Mouse (Mus musculus) gastrocnemius, adult 2 months (tissue): ENCODE results near the gene Wdr47. TPM values are rescaled to one million over a fixed set of nuclear protein-coding genes. Genes with fewer than 3 reads are reported as not detected.
"Not testable (repeated sequence)": the region's sequence is repeated elsewhere in the genome, so short reads cannot be mapped to it uniquely, and the experiment has no call there.

Source experiments
- DNase-seq: peaks from one replicate; pipeline ENCODE4 v3.0.0; 2022
- H3K27ac ChIP-seq: fragments of 200-600 bp; 2 replicates; pipeline ENCODE4 v1.8.1; 2022; ENCODE audit warnings: mild to moderate bottlenecking
- H3K4me3 ChIP-seq: fragments of 200-600 bp; 2 replicates; pipeline ENCODE4 v1.8.1; 2022; ENCODE audit warnings: mild to moderate bottlenecking, moderate library complexity
- CTCF ChIP-seq: fragments of 200-600 bp; IDR thresholded peaks from 2 replicates; pipeline ENCODE4 v1.8.1; 2022; ENCODE audit warnings: antibody characterized with exemption, mild to moderate bottlenecking, moderate library complexity
- intact Hi-C: fragments of 180-260 bp; cut with DNase I; formaldehyde crosslinking; loops from one replicate; pipeline ENCODE4 v1.15.1; 2025
- long read RNA-seq, 2 experiments: library from polyadenylated mRNA; stranded (forward); transcript quantifications; one replicate each; pipeline ENCODE4 v2.0.0; 2021
- total RNA-seq, 2 experiments: library from RNA; stranded (reverse); gene quantifications; 2 replicates each; pipeline ENCODE4 v1.2.3; 2021

The Wdr47 gene
- total RNA-seq, result 1 to 10 TPM; 4.9 to 6.3 TPM
- long read RNA-seq, experiment 1, full-length matches to known transcripts, result 5 of 7 reads
- long read RNA-seq, experiment 1, partial matches to known transcripts, result 0 of 7 reads
- long read RNA-seq, experiment 1, other reads (novel, unspliced or antisense), result 2 of 7 reads
- long read RNA-seq, experiment 2, full-length matches to known transcripts, result 6 of 9 reads
- long read RNA-seq, experiment 2, partial matches to known transcripts, result 0 of 9 reads
- long read RNA-seq, experiment 2, other reads (novel, unspliced or antisense), result 3 of 9 reads

- TF ChIP-seq CTCF, result peak; percentile 29
- H3K4me3 ChIP-seq, result peak within 1 kb of the TSS; percentile 85
- DNase-seq, result peak; percentile 98
- intact Hi-C loops, result no loop called here
- H3K27ac ChIP-seq, result peak within 1 kb of the TSS; percentile 90
Observed at GRCm38 (mm10) chr3:108590786-108591529, at the start of gene Wdr47. Wdr47 (plus strand) TSS chr3:108591279.

- DNase-seq, result no peak
- intact Hi-C loops, result no loop called here
- TF ChIP-seq CTCF, result no peak
- no peak overlapping the region for H3K27ac ChIP-seq
- H3K4me3 ChIP-seq, result no peak overlapping the region
Observed at GRCm38 (mm10) chr3:108542299-108542698, 48.8 kb upstream of the Wdr47 start.

- DNase-seq, result no peak
- TF ChIP-seq CTCF, result no peak
- intact Hi-C loops, result loop anchor here (2.0 kb wide), 1 partner anchor 109 kb away; the partner anchor contains the start of gene Sars
- peak overlapping the region; percentile 91 for H3K27ac ChIP-seq
- peak overlapping the region; percentile 84 for H3K4me3 ChIP-seq
Observed at GRCm38 (mm10) chr3:108554111-108554561, 36.9 kb upstream of the Wdr47 start.

GRCm38 (mm10) chr3:108554587-108555312 is 36.3 kb upstream of the Wdr47 start:
- Histone ChIP-seq H3K27ac (peak overlapping the region; percentile 91), H3K4me3 (peak overlapping the region; percentile 84)
- DNase-seq, result peak; percentile 92
- intact Hi-C loops, result loop anchor here (2.0 kb wide), 1 partner anchor 110 kb away; the partner anchor contains the start of gene Sars
- peak; percentile 94 for TF ChIP-seq CTCF

- TF ChIP-seq CTCF, result no peak
- no peak overlapping the region for H3K4me3 ChIP-seq
- no peak for DNase-seq
- H3K27ac ChIP-seq, result no peak overlapping the region
- intact Hi-C loops, result no loop called here
Observed at GRCm38 (mm10) chr3:108557888-108558287, 33.2 kb upstream of the Wdr47 start.

GRCm38 (mm10) chr3:108562133-108562730 is 28.8 kb upstream of the Wdr47 start, which contains the start of gene Tmem167b:
Tmem167b (minus strand) TSS chr3:108562466.
- TF ChIP-seq CTCF, result no peak
- peak; percentile 97 for DNase-seq
- peak within 1 kb of the TSS; percentile 98 for H3K4me3 ChIP-seq
- H3K27ac ChIP-seq, result peak within 1 kb of the TSS; percentile 99
- intact Hi-C loops, result loop anchor here (2.0 to 5.0 kb wide), 3 partner anchors 90 to 161 kb away; partner anchors contain the start of gene Clcc1

GRCm38 (mm10) chr3:108562777-108563271 is 28.3 kb upstream of the Wdr47 start:
- TF ChIP-seq CTCF, result no peak
- peak overlapping the region; percentile 99 for H3K27ac ChIP-seq

GRCm38 (mm10) chr3:108563309-108563708 is 27.8 kb upstream of the Wdr47 start:
- intact Hi-C loops, result loop anchor here (2.0 to 5.0 kb wide), 3 partner anchors 89 to 163 kb away; partner anchors contain the start of gene Clcc1
- peak; percentile 81 for DNase-seq

More at GRCm38 (mm10) chr3:108562777-108563271, 28.3 kb upstream of the Wdr47 start:
- no peak for DNase-seq
- intact Hi-C loops, result loop anchor here (2.0 to 5.0 kb wide), 3 partner anchors 89 to 162 kb away; partner anchors contain the start of gene Clcc1
- H3K4me3 ChIP-seq, result peak overlapping the region; percentile 98

GRCm38 (mm10) chr3:108567990-108568877 is 22.8 kb upstream of the Wdr47 start:
- H3K27ac ChIP-seq, result no peak overlapping the region
- TF ChIP-seq CTCF, result no peak
- intact Hi-C loops, result no loop called here

More at GRCm38 (mm10) chr3:108563309-108563708, 27.8 kb upstream of the Wdr47 start:
- peak overlapping the region; percentile 99 for H3K27ac ChIP-seq
- H3K4me3 ChIP-seq, result peak overlapping the region; percentile 98
- TF ChIP-seq CTCF, result peak; percentile 85

GRCm38 (mm10) chr3:108569636-108570035 is 21.4 kb upstream of the Wdr47 start:
- H3K4me3 ChIP-seq, DNase-seq, H3K27ac ChIP-seq, intact Hi-C loops: not testable (repeated sequence)

More at GRCm38 (mm10) chr3:108567990-108568877, 22.8 kb upstream of the Wdr47 start:
- no peak overlapping the region for H3K4me3 ChIP-seq
- DNase-seq, result no peak

- Histone ChIP-seq H3K4me3 (peak overlapping the region; percentile 76), H3K27ac (peak overlapping the region; percentile 92; the same call in 1 of the 2 replicates)
- intact Hi-C loops, result no loop called here
- no peak for TF ChIP-seq CTCF
- no peak for DNase-seq
Observed at GRCm38 (mm10) chr3:108570813-108571212, 20.3 kb upstream of the Wdr47 start.
